Mouse (Mus musculus): Measurements from ENCODE around the gene Ly6g6f.

Gene Ly6g6f

GRCm38 (mm10) chr17:35060737-35061297 is 24.6 kb downstream of the Ly6g6f start:
- in situ Hi-C loops (cut with MboI; ENCODE audit: low pct_unique_long_range_greater_than_20kb in 1 of 2, low sequenced_read_pairs in 2 of 2, unreplicated experiment in 1 of 2): no loop called here

- in situ Hi-C loops (cut with MboI; ENCODE audit: low pct_unique_long_range_greater_than_20kb in 1 of 2, low sequenced_read_pairs in 2 of 2, unreplicated experiment in 1 of 2): no loop called here
Observed at GRCm38 (mm10) chr17:35060071-35060470, 25.3 kb downstream of the Ly6g6f start.

GRCm38 (mm10) chr17:35058911-35059892 is 26.2 kb downstream of the Ly6g6f start, which contains the start of gene Ddah2:
Gene Ddah2, plus strand, starts transcription at chr17:35059035.
- in situ Hi-C loops (cut with MboI; ENCODE audit: low pct_unique_long_range_greater_than_20kb in 1 of 2, low sequenced_read_pairs in 2 of 2, unreplicated experiment in 1 of 2): no loop called here

GRCm38 (mm10) chr17:35058316-35058715 is 27.1 kb downstream of the Ly6g6f start:
- in situ Hi-C loops (cut with MboI; ENCODE audit: low pct_unique_long_range_greater_than_20kb in 1 of 2, low sequenced_read_pairs in 2 of 2, unreplicated experiment in 1 of 2): no loop called here

- in situ Hi-C loops (cut with MboI; ENCODE audit: low pct_unique_long_range_greater_than_20kb in 1 of 2, low sequenced_read_pairs in 2 of 2, unreplicated experiment in 1 of 2): no loop called here
Observed at GRCm38 (mm10) chr17:35057090-35057489, 28.3 kb downstream of the Ly6g6f start.

- in situ Hi-C loops (cut with MboI; ENCODE audit: low pct_unique_long_range_greater_than_20kb in 1 of 2, low sequenced_read_pairs in 2 of 2, unreplicated experiment in 1 of 2): no loop called here
Observed at GRCm38 (mm10) chr17:35055691-35056495, 29.5 kb downstream of the Ly6g6f start.

- in situ Hi-C loops (cut with MboI; ENCODE audit: low pct_unique_long_range_greater_than_20kb in 1 of 2, low sequenced_read_pairs in 2 of 2, unreplicated experiment in 1 of 2): no loop called here
Observed at GRCm38 (mm10) chr17:35052271-35052798, 33.1 kb downstream of the Ly6g6f start.

- in situ Hi-C loops (cut with MboI; ENCODE audit: low pct_unique_long_range_greater_than_20kb in 1 of 2, low sequenced_read_pairs in 2 of 2, unreplicated experiment in 1 of 2): no loop called here
Observed at GRCm38 (mm10) chr17:35051156-35052086, 34.0 kb downstream of the Ly6g6f start.

- in situ Hi-C loops (cut with MboI; ENCODE audit: low pct_unique_long_range_greater_than_20kb in 1 of 2, low sequenced_read_pairs in 2 of 2, unreplicated experiment in 1 of 2): no loop called here
Observed at GRCm38 (mm10) chr17:35050126-35050750, 35.2 kb downstream of the Ly6g6f start.

- in situ Hi-C loops (cut with MboI; ENCODE audit: low pct_unique_long_range_greater_than_20kb in 1 of 2, low sequenced_read_pairs in 2 of 2, unreplicated experiment in 1 of 2): no loop called here
Observed at GRCm38 (mm10) chr17:35049561-35050016, 35.8 kb downstream of the Ly6g6f start, which contains the start of gene Clic1. Gene Clic1, plus strand, starts transcription at chr17:35049966.

- in situ Hi-C loops (cut with MboI; ENCODE audit: low pct_unique_long_range_greater_than_20kb in 1 of 2, low sequenced_read_pairs in 2 of 2, unreplicated experiment in 1 of 2): no loop called here
Observed at GRCm38 (mm10) chr17:35048932-35049440, 36.4 kb downstream of the Ly6g6f start.

- in situ Hi-C loops (cut with MboI; ENCODE audit: low pct_unique_long_range_greater_than_20kb in 1 of 2, low sequenced_read_pairs in 2 of 2, unreplicated experiment in 1 of 2): no loop called here
Observed at GRCm38 (mm10) chr17:35048149-35048931, 37.1 kb downstream of the Ly6g6f start.

GRCm38 (mm10) chr17:35047688-35048087 is 37.7 kb downstream of the Ly6g6f start:
- in situ Hi-C loops (cut with MboI; ENCODE audit: low pct_unique_long_range_greater_than_20kb in 1 of 2, low sequenced_read_pairs in 2 of 2, unreplicated experiment in 1 of 2): no loop called here

- in situ Hi-C loops (cut with MboI; ENCODE audit: low pct_unique_long_range_greater_than_20kb in 1 of 2, low sequenced_read_pairs in 2 of 2, unreplicated experiment in 1 of 2): no loop called here
Observed at GRCm38 (mm10) chr17:35046681-35047455, 38.5 kb downstream of the Ly6g6f start, which contains the start of gene Msh5. Gene Msh5, minus strand, starts transcription at chr17:35046745.

GRCm38 (mm10) chr17:35045807-35046680 is 39.4 kb downstream of the Ly6g6f start:
- in situ Hi-C loops (cut with MboI; ENCODE audit: low pct_unique_long_range_greater_than_20kb in 1 of 2, low sequenced_read_pairs in 2 of 2, unreplicated experiment in 1 of 2): no loop called here

Measured in mouse embryonic stem cell (cell line).